Mouse (Mus musculus) hindbrain, embryonic 12.5 days (tissue): Measurements from ENCODE around the gene Rhot1. TPM values are rescaled to one million over a fixed set of nuclear protein-coding genes. Genes with fewer than 3 reads are reported as not detected.

Source experiments
- ATAC-seq: fragments of 200-750 bp; cut with Nextera tagmentation; 2 replicates; pipeline ENCODE4 v1.8.0; 2017; ENCODE audit warnings: moderate TSS enrichment; ENCODE audit not compliant: low FRiP score
- H3K27ac ChIP-seq: fragments of 300-500 bp; sonication (generic); 2 replicates; pipeline ENCODE4 v1.5.1; 2016; ENCODE audit warnings: mild to moderate bottlenecking
- H3K27me3 ChIP-seq: fragments of 300-500 bp; sonication (generic); 2 replicates; pipeline ENCODE4 v1.6.1; 2016; ENCODE audit warnings: mild to moderate bottlenecking
- H3K36me3 ChIP-seq: fragments of 300-500 bp; sonication (generic); 2 replicates; pipeline ENCODE4 v1.6.1; 2016; ENCODE audit warnings: mild to moderate bottlenecking
- H3K4me1 ChIP-seq: fragments of 300-500 bp; sonication (generic); 2 replicates; pipeline ENCODE4 v1.6.1; 2016
- H3K4me2 ChIP-seq: fragments of 300-500 bp; sonication (generic); replicated peaks from 2 replicates; pipeline ENCODE4 v1.6.1; 2016; ENCODE audit warnings: mild to moderate bottlenecking
- H3K4me3 ChIP-seq: fragments of 300-500 bp; sonication (generic); 2 replicates; pipeline ENCODE4 v1.5.1; 2016; ENCODE audit warnings: mild to moderate bottlenecking
- H3K9ac ChIP-seq: fragments of 300-500 bp; sonication (generic); 2 replicates; pipeline ENCODE4 v1.6.1; 2016; ENCODE audit warnings: mild to moderate bottlenecking, moderate library complexity
- H3K9me3 ChIP-seq: fragments of 300-500 bp; sonication (generic); replicated peaks from 2 replicates; pipeline ENCODE4 v1.6.1; 2016; ENCODE audit warnings: mild to moderate bottlenecking
- WGBS: fragments of 180-500 bp; shearing (Covaris S2); methylation state at CpG from one replicate; pipeline ENCODE4 v1.1.7; 2016; 5-methylcytosine and 5-hydroxymethylcytosine counted together
- polyA plus RNA-seq: library from polyadenylated mRNA; unstranded; fragments of >200 nt; fragmentation: Nextera tagmentation; extraction: Ambion mirVana; gene quantifications from 2 replicates; pipeline ENCODE4 v1.2.1, GENCODE M21; 2016

The Rhot1 gene
- polyA plus RNA-seq = 70.8 and 74.2 TPM in 2 replicates

- Histone ChIP-seq H3K36me3 (peaks cover 5% of the 10 kb centered on the region; the same call in 1 of the 2 replicates), H3K9me3 (no peaks in the 10 kb centered on the region)
Observed at GRCm38 (mm10) chr11:80208860-80209800, at the start of gene Rhot1. TSS of gene Rhot1 (plus strand) at chr11:80209019.

GRCm38 (mm10) chr11:80161041-80161440 lies 47.8 kb upstream of the Rhot1 start:
- no peaks in the 10 kb centered on the region for H3K36me3 ChIP-seq
- ATAC-seq = no peak
- H3K4me2 ChIP-seq = no peak overlapping the region

More at GRCm38 (mm10) chr11:80208860-80209800, at the start of gene Rhot1:
- Histone ChIP-seq H3K9ac (peak within 1 kb of the TSS; percentile 87), H3K27ac (peak within 1 kb of the TSS; percentile 92), H3K4me3 (peak within 1 kb of the TSS; percentile 63), H3K27me3 (no peaks in the 10 kb centered on the region), H3K4me1 (peaks cover 8% of the 10 kb centered on the region), H3K4me2 (peak within 1 kb of the TSS; percentile 62)
- peak; percentile 93 for ATAC-seq
- WGBS = under 1% methylated on average over 78 of the region's 78 CpGs

DNA sequence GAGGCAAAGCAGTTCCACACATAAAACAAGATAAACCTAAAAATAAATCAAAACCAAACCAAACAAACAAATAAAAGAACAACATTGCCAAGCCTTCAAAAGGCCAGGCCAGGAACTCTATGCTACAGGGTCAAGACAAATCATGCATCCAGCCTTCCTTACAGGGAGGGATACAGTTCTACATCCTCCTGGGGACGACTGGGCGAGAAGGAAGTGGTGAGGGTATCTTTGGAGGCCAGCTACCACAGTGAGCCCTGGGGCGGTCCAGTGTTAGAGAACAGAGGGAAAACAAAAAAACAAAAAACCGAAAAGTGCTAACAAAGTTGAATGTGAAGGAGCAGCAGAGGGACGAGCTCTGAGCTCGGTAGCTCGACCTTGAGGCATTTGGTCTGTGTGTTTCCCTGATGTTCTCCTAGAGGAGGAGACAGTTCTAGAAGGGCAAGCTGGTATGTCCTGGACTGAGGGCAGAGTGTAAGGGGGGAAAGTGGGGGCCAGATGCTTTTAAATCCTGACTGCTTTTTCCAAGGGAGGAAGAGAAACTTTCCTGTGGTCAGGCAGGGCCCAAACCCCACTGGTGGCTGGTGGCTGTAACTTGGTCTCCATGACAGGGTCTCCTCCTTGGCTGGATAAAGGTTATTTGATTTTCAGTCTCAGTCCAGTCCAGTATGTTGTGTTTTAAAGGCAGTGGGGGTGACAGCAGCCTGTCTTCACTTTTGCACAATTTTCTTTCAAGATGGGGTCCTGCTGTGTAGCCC lies 45.3 kb upstream of the Rhot1 start:
- no peak for ATAC-seq
- no peaks in the 10 kb centered on the region for H3K36me3 ChIP-seq
- H3K27me3 ChIP-seq = no peaks in the 10 kb centered on the region
- H3K27ac ChIP-seq = no peak overlapping the region
- 76% methylated on average over 7 of the region's 7 CpGs for WGBS
- H3K9me3 ChIP-seq = no peaks in the 10 kb centered on the region
- no peaks in the 10 kb centered on the region for H3K4me1 ChIP-seq
- H3K4me3 ChIP-seq = no peak overlapping the region
- H3K4me2 ChIP-seq = no peak overlapping the region
- H3K9ac ChIP-seq = no peak overlapping the region

More at GRCm38 (mm10) chr11:80161041-80161440, 47.8 kb upstream of the Rhot1 start:
- no peak overlapping the region for H3K4me3 ChIP-seq
- no peaks in the 10 kb centered on the region for H3K4me1 ChIP-seq
- H3K9me3 ChIP-seq = no peaks in the 10 kb centered on the region
- 78% methylated on average over 4 of the region's 4 CpGs for WGBS
- H3K27me3 ChIP-seq = peaks cover 6% of the 10 kb centered on the region
- H3K27ac ChIP-seq = no peak overlapping the region
- H3K9ac ChIP-seq = no peak overlapping the region

DNA sequence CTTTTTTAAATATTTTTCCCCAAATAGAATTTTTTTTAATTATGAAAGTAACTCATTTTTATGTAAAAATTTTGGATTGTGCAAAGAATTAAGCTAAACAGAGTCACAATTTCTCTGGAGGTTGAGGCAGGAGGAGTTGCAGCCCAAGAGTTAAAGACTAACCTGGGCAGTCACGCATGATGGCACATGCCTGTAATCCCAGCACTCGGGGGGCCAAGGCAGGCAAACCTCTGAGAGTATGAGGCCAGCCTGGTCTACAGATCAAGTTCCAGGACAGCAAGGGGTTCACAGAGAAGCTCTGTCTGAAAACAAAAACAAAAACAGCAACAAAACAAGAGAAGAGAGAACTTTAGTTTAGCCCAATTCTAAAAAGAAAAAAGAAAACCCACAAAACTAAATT lies 44.6 kb upstream of the Rhot1 start:
- WGBS = 55% methylated on average over 2 of the region's 2 CpGs
- no peak for ATAC-seq
- no peaks in the 10 kb centered on the region for H3K4me1 ChIP-seq

DNA sequence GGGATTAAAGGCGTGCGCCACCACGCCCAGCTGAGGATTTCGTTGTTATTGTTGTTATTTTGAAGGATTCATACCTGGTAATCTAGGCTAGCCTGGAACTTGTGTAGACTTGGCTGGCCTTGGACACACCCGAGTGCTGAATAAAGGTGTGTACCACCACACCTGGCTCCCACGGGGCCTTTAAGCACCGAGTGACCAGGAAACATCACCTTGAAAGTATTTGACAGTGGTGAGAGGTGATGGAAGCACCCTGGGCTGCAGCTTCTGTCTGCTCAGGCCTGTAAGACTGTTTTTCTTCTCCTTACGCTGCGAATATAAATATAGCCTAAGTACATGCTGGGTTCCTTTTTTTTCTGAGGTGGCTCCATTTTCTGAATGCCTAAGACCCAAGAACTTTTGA lies 40.7 kb upstream of the Rhot1 start:
- H3K27me3 ChIP-seq = no peaks in the 10 kb centered on the region
- H3K4me3 ChIP-seq = no peak overlapping the region
- H3K27ac ChIP-seq = no peak overlapping the region
- no peak for ATAC-seq
- 93% methylated on average over 9 of the region's 9 CpGs for WGBS
- H3K9me3 ChIP-seq = no peaks in the 10 kb centered on the region
- H3K4me1 ChIP-seq = no peaks in the 10 kb centered on the region
- H3K4me2 ChIP-seq = no peak overlapping the region
- H3K36me3 ChIP-seq = no peaks in the 10 kb centered on the region
- no peak overlapping the region for H3K9ac ChIP-seq

More for the DNA sequence above, 44.6 kb upstream of the Rhot1 start:
- Histone ChIP-seq H3K27me3 (no peaks in the 10 kb centered on the region), H3K9me3 (no peaks in the 10 kb centered on the region), H3K9ac (no peak overlapping the region), H3K27ac (no peak overlapping the region), H3K36me3 (no peaks in the 10 kb centered on the region), H3K4me3 (no peak overlapping the region), H3K4me2 (no peak overlapping the region)

DNA sequence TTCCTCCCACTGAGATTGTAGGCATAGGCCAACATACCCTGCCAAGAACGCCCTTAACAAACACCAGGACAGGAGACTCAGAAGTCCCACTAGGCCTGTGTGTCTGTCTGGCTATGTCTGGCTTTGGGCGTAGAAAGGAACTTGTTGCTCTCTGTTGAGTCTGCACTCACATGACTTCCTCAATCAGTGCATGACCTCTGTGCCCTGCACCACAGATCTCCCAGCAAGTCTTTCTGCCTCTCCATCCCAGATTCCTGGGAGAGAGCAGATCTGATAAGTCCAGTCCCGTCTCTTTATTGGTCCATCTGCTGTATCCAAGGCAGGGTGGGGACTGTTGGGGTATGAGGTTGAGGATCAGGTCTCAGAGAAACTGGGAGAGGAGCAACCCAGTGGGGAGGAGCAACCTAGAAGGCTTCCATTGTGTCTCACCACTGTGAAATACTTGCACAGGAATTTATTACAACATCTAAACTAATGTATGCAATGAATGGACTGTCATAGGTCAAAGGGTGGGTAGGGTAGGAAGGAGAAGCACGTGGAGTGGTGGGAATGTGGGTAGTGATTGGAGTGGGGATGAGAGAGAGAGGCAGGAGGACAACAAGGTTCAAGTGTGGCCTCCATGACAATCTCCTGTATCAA lies 40.1 kb upstream of the Rhot1 start:
- H3K9ac ChIP-seq = no peak overlapping the region
- H3K27me3 ChIP-seq = no peaks in the 10 kb centered on the region
- H3K4me2 ChIP-seq = no peak overlapping the region
- no peaks in the 10 kb centered on the region for H3K36me3 ChIP-seq
- no peaks in the 10 kb centered on the region for H3K9me3 ChIP-seq
- WGBS = 81% methylated on average over 4 of the region's 4 CpGs
- ATAC-seq = no peak
- H3K4me1 ChIP-seq = no peaks in the 10 kb centered on the region
- no peak overlapping the region for H3K27ac ChIP-seq
- no peak overlapping the region for H3K4me3 ChIP-seq

DNA sequence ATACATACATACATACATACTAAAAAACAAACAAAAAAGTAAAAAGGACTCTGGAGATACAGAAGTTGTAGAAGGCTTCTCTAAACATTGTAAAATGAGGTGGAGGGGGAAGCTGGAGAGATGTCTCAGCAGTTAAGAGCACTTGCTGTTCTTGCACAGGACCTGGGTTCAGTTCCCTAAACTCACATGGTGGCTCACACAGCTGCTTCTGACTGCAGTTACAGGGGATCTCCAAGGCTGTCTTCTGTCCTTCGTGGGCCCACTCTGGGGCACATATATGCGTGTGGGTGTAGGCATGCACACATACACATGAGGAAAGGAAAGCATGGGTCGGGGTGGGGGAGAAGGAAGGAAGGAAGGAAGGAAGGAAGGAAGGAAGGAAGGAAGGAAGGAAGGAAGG lies 39.2 kb upstream of the Rhot1 start:
- Histone ChIP-seq H3K9me3 (no peaks in the 10 kb centered on the region), H3K27me3 (no peaks in the 10 kb centered on the region), H3K4me1 (no peaks in the 10 kb centered on the region), H3K27ac (no peak overlapping the region), H3K4me2 (no peak overlapping the region), H3K9ac (no peak overlapping the region), H3K36me3 (no peaks in the 10 kb centered on the region), H3K4me3 (no peak overlapping the region)
- no peak for ATAC-seq
- 83% methylated on average over 3 of the region's 3 CpGs for WGBS

- H3K9me3 ChIP-seq = no peaks in the 10 kb centered on the region
- H3K36me3 ChIP-seq = no peaks in the 10 kb centered on the region
- H3K27ac ChIP-seq = no peak overlapping the region
- no peaks in the 10 kb centered on the region for H3K4me1 ChIP-seq
- no peak overlapping the region for H3K4me2 ChIP-seq
- no peak overlapping the region for H3K9ac ChIP-seq
- no peak for ATAC-seq
- H3K4me3 ChIP-seq = no peak overlapping the region
- H3K27me3 ChIP-seq = no peaks in the 10 kb centered on the region
- WGBS = 80% methylated on average over 5 of the region's 5 CpGs
Observed at GRCm38 (mm10) chr11:80170351-80170750, 38.5 kb upstream of the Rhot1 start.

GRCm38 (mm10) chr11:80171884-80172283 lies 36.9 kb upstream of the Rhot1 start:
- Histone ChIP-seq H3K9me3 (no peaks in the 10 kb centered on the region), H3K27ac (no peak overlapping the region), H3K9ac (no peak overlapping the region), H3K4me1 (no peaks in the 10 kb centered on the region), H3K4me3 (no peak overlapping the region), H3K27me3 (no peaks in the 10 kb centered on the region), H3K4me2 (no peak overlapping the region), H3K36me3 (no peaks in the 10 kb centered on the region)
- no peak for ATAC-seq
- WGBS = 63% methylated on average over 4 of the region's 4 CpGs

DNA sequence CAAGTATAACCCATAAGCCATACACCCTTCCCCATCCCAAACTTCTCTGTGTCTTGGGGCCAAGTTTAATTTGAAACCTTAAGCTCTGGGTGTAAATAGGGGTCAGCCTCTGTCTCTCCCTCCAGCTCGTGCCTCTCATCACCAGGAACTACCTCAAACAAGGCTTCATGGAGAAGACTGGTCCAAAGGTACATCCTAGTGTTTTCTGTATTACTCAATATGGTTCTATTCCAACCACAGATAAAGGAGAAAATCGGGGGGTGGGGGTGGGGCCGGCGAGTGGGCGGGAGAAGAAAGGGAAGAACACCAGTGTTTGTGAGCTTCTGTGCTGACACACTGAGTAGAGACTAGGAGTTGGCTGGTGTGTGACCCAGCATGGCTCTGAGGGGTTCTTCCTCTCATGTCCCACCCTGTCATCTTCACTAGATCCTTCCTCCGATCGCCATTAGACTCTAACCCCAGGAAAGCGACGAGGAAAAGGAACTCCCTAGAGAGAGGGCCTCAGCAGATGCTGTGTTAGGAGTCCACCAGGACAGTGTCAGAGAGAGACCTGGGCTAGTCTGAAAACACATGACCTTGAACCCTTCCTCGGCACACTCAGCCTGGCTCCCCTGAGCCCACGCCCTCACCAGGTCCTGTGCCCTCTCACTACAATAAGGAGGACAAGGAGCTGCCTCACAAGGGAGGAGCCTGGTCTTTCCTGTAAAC lies 34.7 kb upstream of the Rhot1 start:
- H3K9ac ChIP-seq = no peak overlapping the region
- H3K4me3 ChIP-seq = no peak overlapping the region
- 81% methylated on average over 11 of the region's 11 CpGs for WGBS

DNA sequence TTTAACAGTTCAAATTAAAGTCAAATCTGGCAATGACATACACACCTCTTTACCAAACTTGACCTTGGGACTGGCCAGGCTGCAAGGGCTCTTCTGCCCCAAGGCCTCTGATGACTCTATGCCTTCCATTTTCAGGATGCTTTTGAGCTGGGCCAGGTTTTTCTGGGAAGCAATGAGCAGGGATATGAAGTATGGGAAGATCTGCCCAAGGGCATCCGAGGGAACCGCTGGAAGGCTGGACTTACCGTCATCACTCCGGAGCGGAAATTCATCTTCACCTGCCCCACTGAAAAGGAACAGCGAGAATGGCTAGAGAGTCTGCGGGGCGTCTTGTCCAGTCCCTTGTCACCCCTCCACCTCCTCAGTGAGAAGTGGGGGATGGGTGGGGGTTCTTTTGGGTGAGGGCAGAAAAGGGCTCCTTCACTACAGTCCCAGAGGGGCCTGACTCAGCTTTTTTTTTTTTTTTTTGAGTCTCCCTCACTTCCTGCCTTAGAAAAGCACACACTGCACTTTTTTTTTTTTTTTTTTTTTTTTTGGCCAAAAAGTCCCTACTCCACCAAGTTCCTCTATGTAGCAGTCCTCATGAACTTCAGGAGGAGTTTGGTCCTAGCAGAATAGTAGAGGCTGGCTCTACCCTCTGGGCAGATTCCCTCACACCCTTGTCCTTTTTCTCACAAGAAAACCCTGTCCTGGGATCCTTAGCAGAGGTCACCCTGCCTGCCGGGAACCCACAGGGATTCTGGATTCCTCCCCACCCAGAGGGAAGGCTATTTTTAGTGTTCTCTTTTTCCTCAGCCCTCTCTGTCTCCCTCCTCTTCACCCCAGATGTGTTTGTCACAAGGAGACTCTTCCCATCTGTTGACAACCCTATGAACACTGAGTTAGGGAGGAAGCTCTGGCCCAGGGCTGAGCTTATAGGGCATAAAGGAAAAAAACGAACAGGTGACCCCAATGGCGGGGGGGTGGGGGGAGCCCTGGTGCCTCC lies 31.6 kb upstream of the Rhot1 start:
- no peaks in the 10 kb centered on the region for H3K9me3 ChIP-seq
- no peak overlapping the region for H3K27ac ChIP-seq
- no peak overlapping the region for H3K4me3 ChIP-seq
- H3K4me1 ChIP-seq = no peaks in the 10 kb centered on the region
- no peak overlapping the region for H3K4me2 ChIP-seq
- H3K36me3 ChIP-seq = no peaks in the 10 kb centered on the region
- no peaks in the 10 kb centered on the region for H3K27me3 ChIP-seq
- no peak for ATAC-seq
- H3K9ac ChIP-seq = no peak overlapping the region
- 74% methylated on average over 11 of the region's 11 CpGs for WGBS

More for the DNA sequence above, 34.7 kb upstream of the Rhot1 start:
- H3K4me1 ChIP-seq = no peaks in the 10 kb centered on the region
- no peak overlapping the region for H3K4me2 ChIP-seq
- H3K36me3 ChIP-seq = no peaks in the 10 kb centered on the region
- H3K9me3 ChIP-seq = no peaks in the 10 kb centered on the region
- no peaks in the 10 kb centered on the region for H3K27me3 ChIP-seq
- H3K27ac ChIP-seq = no peak overlapping the region
- no peak for ATAC-seq
